Mouse (Mus musculus): Measurements from ENCODE around the gene Trim67.
A peak's percentile ranks its signal among the peaks of the same experiment; 100 is the strongest.

Gene Trim67

GRCm38 (mm10) chr8:124792708-124793107 is at the start of gene Trim67:
Gene Trim67, plus strand, starts transcription at chr8:124793092.
- Histone ChIP-seq H3K27me3 (ENCODE audit: control insufficient read depth, insufficient read depth, low read length, poor library complexity, severe bottlenecking) (no peaks in the 10 kb centered on the region; the same call in 1 of the 2 replicates), H3K36me3 (ENCODE audit: control insufficient read depth, insufficient read depth, low read length, poor library complexity, severe bottlenecking) (no peaks in the 10 kb centered on the region)
- DNase-seq (ENCODE audit: low read depth, low spot score): no peak

DNA sequence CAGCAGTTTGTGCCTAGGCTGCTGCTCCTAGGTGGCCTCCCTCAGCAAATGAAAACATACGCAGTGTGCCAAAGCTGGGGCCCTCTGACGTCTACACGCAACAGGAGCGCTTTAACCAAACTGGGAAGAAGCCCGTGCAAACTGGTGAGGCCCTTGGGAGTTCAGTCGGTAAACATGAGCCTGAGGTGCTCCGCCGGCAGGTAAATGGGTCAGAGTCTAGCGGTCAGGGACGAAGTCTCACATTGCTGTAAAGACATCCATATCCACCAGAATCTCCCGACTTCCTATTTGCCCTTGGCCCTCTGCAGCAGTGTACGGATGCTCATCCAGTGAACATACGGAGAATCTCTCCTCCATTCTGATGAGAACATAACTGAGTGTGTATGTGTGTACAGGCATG is 46.2 kb upstream of the Trim67 start:
- no peak for DNase-seq (ENCODE audit: low read depth, low spot score)
- H3K27me3 ChIP-seq (ENCODE audit: control insufficient read depth, insufficient read depth, low read length, poor library complexity, severe bottlenecking): no peaks in the 10 kb centered on the region

DNA sequence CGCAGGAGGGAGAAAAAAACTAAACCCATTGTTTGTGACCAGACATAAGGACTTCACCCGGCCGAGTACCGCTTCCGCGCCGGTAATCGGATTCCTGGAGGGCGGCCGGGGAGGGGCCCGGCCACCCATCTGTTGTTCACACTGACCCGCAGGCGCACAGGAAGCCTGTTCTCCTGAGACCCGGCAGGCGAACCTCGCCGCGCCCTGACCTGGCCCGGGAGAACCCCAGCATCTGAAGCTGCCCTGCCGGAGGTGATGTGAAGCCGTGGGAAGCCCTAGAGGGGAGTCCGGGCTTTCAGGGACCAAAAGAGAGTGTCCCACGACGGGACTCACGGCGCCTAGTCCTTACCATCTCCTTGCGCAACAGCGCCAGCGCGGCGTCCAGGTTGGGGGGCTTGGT is 41.7 kb upstream of the Trim67 start:
- H3K36me3 ChIP-seq (ENCODE audit: control insufficient read depth, insufficient read depth, low read length, poor library complexity, severe bottlenecking): no peaks in the 10 kb centered on the region
- H3K27me3 ChIP-seq (ENCODE audit: control insufficient read depth, insufficient read depth, low read length, poor library complexity, severe bottlenecking): no peaks in the 10 kb centered on the region
- DNase-seq (ENCODE audit: low read depth, low spot score): peak; percentile 4

More for the DNA sequence above, 46.2 kb upstream of the Trim67 start:
- H3K36me3 ChIP-seq (ENCODE audit: control insufficient read depth, insufficient read depth, low read length, poor library complexity, severe bottlenecking): no peaks in the 10 kb centered on the region

- Histone ChIP-seq H3K27me3 (ENCODE audit: control insufficient read depth, insufficient read depth, low read length, poor library complexity, severe bottlenecking) (no peaks in the 10 kb centered on the region), H3K36me3 (ENCODE audit: control insufficient read depth, insufficient read depth, low read length, poor library complexity, severe bottlenecking) (no peaks in the 10 kb centered on the region)
- DNase-seq (ENCODE audit: low read depth, low spot score): peak; percentile 62
Measured at GRCm38 (mm10) chr8:124751709-124752173, 41.2 kb upstream of the Trim67 start, which contains the start of gene Fam89a. Gene Fam89a, minus strand, starts transcription at chr8:124751832.

GRCm38 (mm10) chr8:124752325-124752862 is 40.5 kb upstream of the Trim67 start:
- no peaks in the 10 kb centered on the region for H3K36me3 ChIP-seq (ENCODE audit: control insufficient read depth, insufficient read depth, low read length, poor library complexity, severe bottlenecking)
- DNase-seq (ENCODE audit: low read depth, low spot score): no peak
- H3K27me3 ChIP-seq (ENCODE audit: control insufficient read depth, insufficient read depth, low read length, poor library complexity, severe bottlenecking): no peaks in the 10 kb centered on the region

DNA sequence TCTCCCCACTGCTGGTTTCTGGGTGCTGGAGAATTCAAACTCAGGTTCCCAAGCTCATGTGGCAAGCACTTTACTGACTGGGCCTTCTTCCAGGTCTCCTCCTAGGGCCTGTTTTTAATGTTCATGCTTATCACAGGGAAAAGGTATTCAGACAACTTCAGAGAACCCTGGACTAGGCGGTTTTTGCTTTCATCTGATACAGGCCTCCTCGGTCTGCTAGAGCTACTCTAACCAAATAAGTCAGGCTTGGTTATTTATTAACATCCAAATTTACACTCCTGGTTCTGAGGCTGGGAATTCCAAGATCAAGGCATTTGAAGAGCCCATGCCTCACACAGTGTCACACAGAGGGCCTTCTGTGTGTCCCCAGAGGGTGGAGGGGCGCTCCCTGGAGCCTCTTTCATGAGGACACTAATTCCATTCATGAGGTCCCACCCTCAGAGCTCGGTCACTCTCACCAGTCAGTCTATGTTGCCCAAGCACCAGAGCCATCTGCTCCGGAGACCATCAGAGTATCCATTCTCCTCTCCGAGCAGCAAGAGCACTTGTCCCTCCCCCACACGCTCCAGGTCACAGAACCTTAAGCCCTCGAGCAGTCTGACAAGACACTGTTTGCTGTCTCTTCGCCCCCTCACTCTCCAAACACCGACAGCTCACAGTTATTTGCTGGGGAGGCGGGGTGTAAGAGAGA is 38.6 kb upstream of the Trim67 start:
- no peak for DNase-seq (ENCODE audit: low read depth, low spot score)

GRCm38 (mm10) chr8:124754792-124755190 is 38.1 kb upstream of the Trim67 start:
- no peaks in the 10 kb centered on the region for H3K36me3 ChIP-seq (ENCODE audit: control insufficient read depth, insufficient read depth, low read length, poor library complexity, severe bottlenecking)
- no peaks in the 10 kb centered on the region for H3K27me3 ChIP-seq (ENCODE audit: control insufficient read depth, insufficient read depth, low read length, poor library complexity, severe bottlenecking)
- no peak for DNase-seq (ENCODE audit: low read depth, low spot score)

More for the DNA sequence above, 38.6 kb upstream of the Trim67 start:
- no peaks in the 10 kb centered on the region for H3K36me3 ChIP-seq (ENCODE audit: control insufficient read depth, insufficient read depth, low read length, poor library complexity, severe bottlenecking)
- H3K27me3 ChIP-seq (ENCODE audit: control insufficient read depth, insufficient read depth, low read length, poor library complexity, severe bottlenecking): no peaks in the 10 kb centered on the region

GRCm38 (mm10) chr8:124755481-124755880 is 37.4 kb upstream of the Trim67 start:
- H3K27me3 ChIP-seq (ENCODE audit: control insufficient read depth, insufficient read depth, low read length, poor library complexity, severe bottlenecking): no peaks in the 10 kb centered on the region
- no peak for DNase-seq (ENCODE audit: low read depth, low spot score)
- no peaks in the 10 kb centered on the region for H3K36me3 ChIP-seq (ENCODE audit: control insufficient read depth, insufficient read depth, low read length, poor library complexity, severe bottlenecking)

DNA sequence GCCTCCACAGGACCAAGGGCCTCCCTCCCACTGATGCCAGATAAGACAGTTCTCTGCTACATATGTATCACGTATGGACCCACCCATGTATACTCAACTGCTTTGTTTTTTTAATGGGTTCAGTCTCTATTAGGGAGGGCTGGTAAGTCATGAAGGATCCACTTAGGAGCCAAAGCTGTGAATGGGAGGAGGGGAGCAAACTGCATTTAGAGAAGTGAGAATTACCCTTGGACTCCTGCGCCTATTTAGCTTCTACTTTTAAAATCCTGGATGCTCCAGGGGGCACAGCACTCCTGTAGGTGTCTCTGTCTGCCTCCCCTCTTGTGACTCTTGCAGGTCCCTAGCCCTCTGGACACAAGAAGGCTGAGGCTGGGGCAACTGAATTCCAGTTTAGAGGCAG is 36.7 kb upstream of the Trim67 start:
- DNase-seq (ENCODE audit: low read depth, low spot score): no peak
- Histone ChIP-seq H3K27me3 (ENCODE audit: control insufficient read depth, insufficient read depth, low read length, poor library complexity, severe bottlenecking) (no peaks in the 10 kb centered on the region), H3K36me3 (ENCODE audit: control insufficient read depth, insufficient read depth, low read length, poor library complexity, severe bottlenecking) (no peaks in the 10 kb centered on the region)

DNA sequence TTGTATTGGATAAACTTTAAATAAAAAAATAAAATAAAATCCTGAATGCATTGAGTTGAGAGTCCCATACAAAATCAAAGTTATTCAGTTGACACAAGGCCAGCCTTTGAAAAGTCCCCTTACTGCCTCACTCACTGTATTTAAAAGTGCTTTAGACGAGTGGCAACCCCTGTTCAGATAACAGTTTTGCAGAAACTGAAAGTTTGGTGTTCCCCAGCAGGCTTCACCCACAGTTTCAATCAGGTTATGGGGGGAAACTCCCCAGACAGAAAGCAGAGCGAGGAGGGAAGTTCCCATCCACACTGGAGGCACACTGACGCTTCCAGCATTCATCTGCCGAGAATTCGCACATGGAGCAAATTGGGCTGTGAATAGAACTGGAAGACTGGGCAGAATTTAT is 36.3 kb upstream of the Trim67 start:
- Histone ChIP-seq H3K27me3 (ENCODE audit: control insufficient read depth, insufficient read depth, low read length, poor library complexity, severe bottlenecking) (no peaks in the 10 kb centered on the region), H3K36me3 (ENCODE audit: control insufficient read depth, insufficient read depth, low read length, poor library complexity, severe bottlenecking) (no peaks in the 10 kb centered on the region)
- peak; percentile 8 for DNase-seq (ENCODE audit: low read depth, low spot score)

- H3K36me3 ChIP-seq (ENCODE audit: control insufficient read depth, insufficient read depth, low read length, poor library complexity, severe bottlenecking): no peaks in the 10 kb centered on the region
- peak; percentile 49 for DNase-seq (ENCODE audit: low read depth, low spot score)
- no peaks in the 10 kb centered on the region for H3K27me3 ChIP-seq (ENCODE audit: control insufficient read depth, insufficient read depth, low read length, poor library complexity, severe bottlenecking)
Measured at GRCm38 (mm10) chr8:124758544-124758943, 34.3 kb upstream of the Trim67 start.

DNA sequence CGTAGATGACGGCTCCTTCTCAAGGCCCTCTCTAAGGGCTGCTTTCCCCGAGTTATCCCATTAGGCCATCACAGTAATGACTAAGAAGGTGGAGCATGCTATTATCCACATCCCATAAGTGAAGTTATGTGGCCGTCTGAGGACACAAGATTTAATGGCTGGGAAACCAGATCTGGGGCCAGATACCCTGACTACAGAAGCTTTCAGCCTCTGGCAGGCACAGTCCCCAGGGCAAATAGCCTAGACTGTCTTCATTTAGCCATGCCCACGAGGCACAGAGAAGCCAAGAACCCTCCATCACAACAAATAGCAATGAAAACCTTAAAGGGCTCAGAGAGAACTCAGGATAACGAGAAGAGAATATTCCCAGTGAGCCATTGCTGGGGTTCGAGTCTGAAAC is 29.8 kb upstream of the Trim67 start:
- Histone ChIP-seq H3K36me3 (ENCODE audit: control insufficient read depth, insufficient read depth, low read length, poor library complexity, severe bottlenecking) (no peaks in the 10 kb centered on the region), H3K27me3 (ENCODE audit: control insufficient read depth, insufficient read depth, low read length, poor library complexity, severe bottlenecking) (no peaks in the 10 kb centered on the region)
- no peak for DNase-seq (ENCODE audit: low read depth, low spot score)

- no peak for DNase-seq (ENCODE audit: low read depth, low spot score)
- Histone ChIP-seq H3K36me3 (ENCODE audit: control insufficient read depth, insufficient read depth, low read length, poor library complexity, severe bottlenecking) (no peaks in the 10 kb centered on the region), H3K27me3 (ENCODE audit: control insufficient read depth, insufficient read depth, low read length, poor library complexity, severe bottlenecking) (no peaks in the 10 kb centered on the region)
Measured at GRCm38 (mm10) chr8:124772389-124772788, 20.5 kb upstream of the Trim67 start.

DNA sequence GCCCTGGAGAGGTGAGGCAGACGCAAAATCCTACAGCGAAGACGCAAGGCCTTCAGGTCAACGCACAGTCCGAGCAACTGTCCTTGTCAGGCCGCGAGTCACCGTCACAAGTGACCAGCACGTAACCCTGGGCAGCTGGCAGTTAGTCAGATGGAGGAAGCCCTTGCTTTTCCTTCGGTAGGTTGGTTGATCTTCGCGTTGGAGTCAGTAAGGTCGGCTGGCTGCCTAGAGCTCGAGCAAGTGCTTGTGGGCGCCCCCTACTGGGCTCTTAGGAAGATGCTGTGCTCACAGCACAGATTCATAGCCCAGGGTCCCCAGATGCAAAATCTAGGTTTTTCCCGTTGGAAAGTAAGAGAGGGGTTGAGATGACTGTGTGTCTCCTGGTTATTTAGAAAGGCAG is 17.2 kb upstream of the Trim67 start:
- no peaks in the 10 kb centered on the region for H3K36me3 ChIP-seq (ENCODE audit: control insufficient read depth, insufficient read depth, low read length, poor library complexity, severe bottlenecking)
- peak; percentile 72 for DNase-seq (ENCODE audit: low read depth, low spot score)
- no peaks in the 10 kb centered on the region for H3K27me3 ChIP-seq (ENCODE audit: control insufficient read depth, insufficient read depth, low read length, poor library complexity, severe bottlenecking)

DNA sequence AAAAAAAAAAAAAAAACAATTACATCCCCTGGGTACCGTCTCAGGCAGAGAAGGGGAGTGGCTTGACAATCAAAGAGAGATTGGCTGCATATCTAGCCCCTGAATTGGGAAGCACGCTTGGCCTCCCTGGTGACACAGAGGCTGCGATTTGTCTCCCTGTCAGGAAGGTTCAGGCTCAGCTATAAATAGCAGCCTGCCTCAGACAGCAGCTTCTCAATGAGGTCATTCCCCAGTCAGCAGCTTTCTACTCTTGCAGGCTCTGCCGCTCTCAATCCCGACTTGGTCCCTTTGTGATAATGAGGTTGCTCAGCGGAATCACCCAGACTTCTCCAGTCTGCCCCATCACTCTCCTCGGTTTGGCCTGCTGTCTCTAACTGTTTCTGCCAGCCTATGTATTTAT is 12.7 kb upstream of the Trim67 start:
- Histone ChIP-seq H3K27me3 (ENCODE audit: control insufficient read depth, insufficient read depth, low read length, poor library complexity, severe bottlenecking) (no peaks in the 10 kb centered on the region), H3K36me3 (ENCODE audit: control insufficient read depth, insufficient read depth, low read length, poor library complexity, severe bottlenecking) (no peaks in the 10 kb centered on the region)
- DNase-seq (ENCODE audit: low read depth, low spot score): no peak
